Mouse (Mus musculus) liver, embryonic 16.5 days (tissue): ENCODE measurements at regions not wholly inside any gene's neighbourhood (a gene's known extent, or its start where the extent isn't known, plus 50 kb on each side); places are given as distances from the start of the nearest gene placed in this dataset.

Experiments used
- ATAC-seq: fragments of 200-750 bp; cut with Nextera tagmentation; 2 replicates; pipeline ENCODE4 v1.8.0; 2017; ENCODE audit warnings: low read depth, mild to moderate bottlenecking, moderate number of reproducible peaks, moderate library complexity
- H3K27ac ChIP-seq: fragments of 300-500 bp; sonication (generic); 2 replicates; pipeline ENCODE4 v1.5.1; 2014; ENCODE audit warnings: mild to moderate bottlenecking, low read length
- H3K27me3 ChIP-seq: fragments of 300-500 bp; sonication (generic); 2 replicates; pipeline ENCODE4 v1.6.1; 2014; ENCODE audit warnings: low read depth, low read length, mixed read lengths; ENCODE audit not compliant: control insufficient read depth, insufficient read depth
- H3K36me3 ChIP-seq: fragments of 300-500 bp; sonication (generic); 2 replicates; pipeline ENCODE4 v1.6.1; 2014; ENCODE audit warnings: mild to moderate bottlenecking; ENCODE audit not compliant: control insufficient read depth, insufficient read depth
- H3K4me1 ChIP-seq: fragments of 300-500 bp; sonication (generic); 2 replicates; pipeline ENCODE4 v1.6.1; 2014; ENCODE audit warnings: low read depth, low read length, mixed read lengths; ENCODE audit not compliant: control insufficient read depth
- H3K4me2 ChIP-seq: fragments of 300-500 bp; sonication (generic); 2 replicates; pipeline ENCODE4 v1.6.1; 2014; ENCODE audit warnings: low read depth, low read length, mixed read lengths
- H3K4me3 ChIP-seq: fragments of 300-500 bp; sonication (generic); 2 replicates; pipeline ENCODE4 v1.5.1; 2014; ENCODE audit warnings: low read depth, mild to moderate bottlenecking, low read length
- H3K9ac ChIP-seq: fragments of 300-500 bp; sonication (generic); 2 replicates; pipeline ENCODE4 v1.6.1; 2014; ENCODE audit warnings: low read depth, low read length
- H3K9me3 ChIP-seq: fragments of 300-500 bp; sonication (generic); replicated peaks from 2 replicates; pipeline ENCODE4 v1.6.1; 2016; ENCODE audit warnings: low read length; ENCODE audit not compliant: control insufficient read depth
- WGBS: fragments of 180-500 bp; shearing (Covaris S2); extraction: QIAGEN DNeasy Blood & Tissue Kit; methylation state at CpG from one replicate; pipeline ENCODE4 v1.1.7; 2014; ENCODE audit not compliant: insufficient replicate concordance; 5-methylcytosine and 5-hydroxymethylcytosine counted together

- Histone ChIP-seq H3K9me3 (no peaks in the 10 kb centered on the region), H3K27me3 (no peaks in the 10 kb centered on the region), H3K36me3 (no peaks in the 10 kb centered on the region), H3K9ac (no peak overlapping the region), H3K4me3 (no peak overlapping the region), H3K27ac (no peak overlapping the region), H3K4me1 (no peaks in the 10 kb centered on the region; the same call in 1 of the 2 replicates), H3K4me2 (no peak overlapping the region)
- WGBS, result 62% methylated on average over 2 of the region's 2 CpGs
- no peak for ATAC-seq
Observed at GRCm38 (mm10) chr9:120763802-120764201, 165.2 kb upstream of the Ctnnb1 start.

- Histone ChIP-seq H3K27ac (no peak overlapping the region), H3K4me1 (no peaks in the 10 kb centered on the region; the same call in 1 of the 2 replicates), H3K4me3 (no peak overlapping the region), H3K4me2 (no peak overlapping the region), H3K9ac (no peak overlapping the region), H3K27me3 (no peaks in the 10 kb centered on the region), H3K36me3 (no peaks in the 10 kb centered on the region), H3K9me3 (no peaks in the 10 kb centered on the region)
- no peak for ATAC-seq
- 67% methylated on average over 9 of the region's 9 CpGs for WGBS
Observed at GRCm38 (mm10) chr9:120764663-120765062, 164.4 kb upstream of the Ctnnb1 start.

GRCm38 (mm10) chr9:120765292-120765691 lies 163.7 kb upstream of the Ctnnb1 start:
- no peak overlapping the region for H3K4me3 ChIP-seq
- H3K27ac ChIP-seq, result no peak overlapping the region
- H3K9ac ChIP-seq, result no peak overlapping the region
- no peaks in the 10 kb centered on the region for H3K9me3 ChIP-seq
- no peak for ATAC-seq
- H3K36me3 ChIP-seq, result no peaks in the 10 kb centered on the region
- WGBS, result 81% methylated on average over 4 of the region's 4 CpGs
- no peaks in the 10 kb centered on the region for H3K27me3 ChIP-seq
- no peaks in the 10 kb centered on the region; the same call in 1 of the 2 replicates for H3K4me1 ChIP-seq
- H3K4me2 ChIP-seq, result no peak overlapping the region

GRCm38 (mm10) chr9:120766881-120767280 lies 162.1 kb upstream of the Ctnnb1 start:
- WGBS, result 57% methylated on average over 2 of the region's 2 CpGs
- no peak overlapping the region for H3K4me3 ChIP-seq

GRCm38 (mm10) chr9:120767396-120767795 lies 161.6 kb upstream of the Ctnnb1 start:
- no peaks in the 10 kb centered on the region for H3K9me3 ChIP-seq
- no peaks in the 10 kb centered on the region for H3K36me3 ChIP-seq
- H3K27ac ChIP-seq, result no peak overlapping the region
- H3K4me1 ChIP-seq, result no peaks in the 10 kb centered on the region; the same call in none of the 2 replicates
- ATAC-seq, result no peak
- no peak overlapping the region for H3K4me2 ChIP-seq
- WGBS, result 57% methylated on average over 4 of the region's 4 CpGs
- no peak overlapping the region for H3K9ac ChIP-seq
- H3K4me3 ChIP-seq, result no peak overlapping the region
- no peaks in the 10 kb centered on the region for H3K27me3 ChIP-seq

More at GRCm38 (mm10) chr9:120766881-120767280, 162.1 kb upstream of the Ctnnb1 start:
- no peak for ATAC-seq
- no peak overlapping the region for H3K9ac ChIP-seq
- H3K27ac ChIP-seq, result no peak overlapping the region
- no peaks in the 10 kb centered on the region; the same call in none of the 2 replicates for H3K4me1 ChIP-seq
- H3K36me3 ChIP-seq, result no peaks in the 10 kb centered on the region
- H3K9me3 ChIP-seq, result no peaks in the 10 kb centered on the region
- no peaks in the 10 kb centered on the region for H3K27me3 ChIP-seq
- H3K4me2 ChIP-seq, result no peak overlapping the region

- WGBS, result 72% methylated on average over 8 of the region's 8 CpGs
- Histone ChIP-seq H3K9me3 (no peaks in the 10 kb centered on the region), H3K4me2 (no peak overlapping the region), H3K27ac (no peak overlapping the region), H3K4me1 (no peaks in the 10 kb centered on the region; the same call in none of the 2 replicates), H3K9ac (no peak overlapping the region), H3K27me3 (no peaks in the 10 kb centered on the region), H3K36me3 (no peaks in the 10 kb centered on the region), H3K4me3 (no peak overlapping the region)
- no peak for ATAC-seq
Observed at GRCm38 (mm10) chr9:120769056-120769455, 160.0 kb upstream of the Ctnnb1 start.

GRCm38 (mm10) chr9:120769679-120770078 lies 159.3 kb upstream of the Ctnnb1 start:
- H3K9me3 ChIP-seq, result no peaks in the 10 kb centered on the region
- WGBS, result 45% methylated on average over 7 of the region's 7 CpGs
- H3K4me1 ChIP-seq, result no peaks in the 10 kb centered on the region; the same call in none of the 2 replicates
- H3K36me3 ChIP-seq, result no peaks in the 10 kb centered on the region
- H3K4me2 ChIP-seq, result no peak overlapping the region
- no peak overlapping the region for H3K4me3 ChIP-seq
- no peak overlapping the region for H3K9ac ChIP-seq
- no peaks in the 10 kb centered on the region for H3K27me3 ChIP-seq
- no peak overlapping the region for H3K27ac ChIP-seq
- ATAC-seq, result no peak

- H3K27me3 ChIP-seq, result no peaks in the 10 kb centered on the region
- no peak overlapping the region for H3K9ac ChIP-seq
- ATAC-seq, result no peak
- H3K9me3 ChIP-seq, result no peaks in the 10 kb centered on the region
- no peak overlapping the region for H3K27ac ChIP-seq
- peaks cover 6% of the 10 kb centered on the region for H3K4me1 ChIP-seq
- H3K36me3 ChIP-seq, result no peaks in the 10 kb centered on the region
- WGBS, result 27% methylated on average over 1 of the region's 1 CpGs
- H3K4me3 ChIP-seq, result no peak overlapping the region
- H3K4me2 ChIP-seq, result no peak overlapping the region
Observed at GRCm38 (mm10) chr9:120770886-120771285, 158.1 kb upstream of the Ctnnb1 start.

GRCm38 (mm10) chr9:120771896-120772530 lies 157.0 kb upstream of the Ctnnb1 start:
- H3K9ac ChIP-seq, result no peak overlapping the region
- ATAC-seq, result no peak
- H3K4me2 ChIP-seq, result no peak overlapping the region
- no peaks in the 10 kb centered on the region for H3K9me3 ChIP-seq
- no peaks in the 10 kb centered on the region for H3K27me3 ChIP-seq
- no peaks in the 10 kb centered on the region for H3K36me3 ChIP-seq
- H3K4me3 ChIP-seq, result no peak overlapping the region
- 32% methylated on average over 4 of the region's 4 CpGs for WGBS
- H3K27ac ChIP-seq, result no peak overlapping the region
- H3K4me1 ChIP-seq, result peaks cover 10% of the 10 kb centered on the region
